Mouse (Mus musculus) 3T3-L1 (cell line): ENCODE data around the gene Dct.

Source experiments
- DNase-seq: peaks from one replicate; pipeline ENCODE4 v3.0.0-alpha.2; 2015; ENCODE audit warnings: low read depth, low spot score

Gene Dct

DNA sequence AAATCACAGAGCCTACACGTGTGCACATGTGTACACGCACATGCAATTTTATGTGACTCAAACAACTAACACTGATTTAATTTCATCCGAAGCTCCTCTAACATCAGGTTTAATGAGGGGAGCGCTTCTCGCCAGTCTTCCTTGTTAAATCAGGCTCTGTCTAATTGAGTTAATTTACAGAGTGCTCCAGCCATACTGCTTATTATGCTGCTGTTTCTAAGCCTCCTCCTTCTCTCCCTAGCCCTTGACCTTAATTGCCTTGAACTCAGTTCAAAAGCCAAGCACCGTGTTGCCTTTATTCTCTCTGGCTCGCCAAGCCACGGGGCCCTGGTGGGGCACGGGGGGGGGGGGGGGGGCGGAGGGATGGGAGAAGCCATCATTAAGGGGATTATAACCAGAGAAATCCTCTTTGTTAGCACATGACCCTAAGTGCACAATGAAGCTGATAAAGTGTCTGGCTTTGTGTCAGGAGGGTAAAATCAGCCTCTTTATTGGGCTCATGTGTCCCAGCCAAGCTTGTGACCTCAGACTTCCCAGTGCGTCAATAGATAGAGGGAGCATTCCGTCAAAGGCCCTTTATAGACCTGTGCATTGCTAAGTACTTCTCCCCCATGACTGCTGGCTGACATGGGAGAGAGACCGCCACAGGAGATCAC is at the start of gene Dct:
TSS of gene Dct (minus strand) at position 270 of the 656 bp plus-strand sequence.
- DNase-seq: no peak

DNA sequence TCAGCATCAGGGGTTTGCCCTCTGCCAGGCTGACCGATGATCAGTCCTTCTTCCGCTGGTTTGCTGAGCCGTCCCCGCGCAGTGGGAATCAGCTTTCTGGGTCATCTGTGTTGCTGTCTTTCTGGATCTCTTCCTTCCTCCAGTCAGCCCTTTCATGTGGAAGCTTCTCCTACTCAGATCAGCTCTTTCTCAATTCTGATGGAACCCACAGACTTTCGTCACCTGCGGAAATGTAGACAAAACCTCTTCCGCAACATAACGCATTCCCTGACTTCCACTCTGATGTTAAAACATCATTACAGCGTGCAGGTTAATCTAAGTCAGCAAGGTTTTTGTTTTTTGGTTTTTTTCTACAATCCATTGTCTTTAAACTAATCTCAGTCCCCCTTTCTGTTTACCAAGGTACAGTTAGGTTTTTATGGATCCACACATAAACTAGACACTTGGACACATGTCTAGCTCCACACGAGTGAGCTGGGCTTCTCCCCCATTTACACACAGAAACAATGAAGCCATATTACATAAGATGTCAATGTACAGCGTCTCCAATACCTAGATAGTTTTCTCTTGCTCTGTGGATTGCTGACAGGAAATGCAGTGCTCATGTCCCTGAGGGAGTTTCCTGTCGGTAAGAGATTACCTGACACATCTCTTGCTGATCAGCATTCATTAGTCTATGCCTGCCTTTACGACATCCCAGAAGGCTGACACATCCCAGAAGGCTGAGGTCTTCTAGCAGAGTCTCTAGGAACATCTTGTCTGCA is 49.4 kb upstream of the Dct start:
- DNase-seq: no peak

DNA sequence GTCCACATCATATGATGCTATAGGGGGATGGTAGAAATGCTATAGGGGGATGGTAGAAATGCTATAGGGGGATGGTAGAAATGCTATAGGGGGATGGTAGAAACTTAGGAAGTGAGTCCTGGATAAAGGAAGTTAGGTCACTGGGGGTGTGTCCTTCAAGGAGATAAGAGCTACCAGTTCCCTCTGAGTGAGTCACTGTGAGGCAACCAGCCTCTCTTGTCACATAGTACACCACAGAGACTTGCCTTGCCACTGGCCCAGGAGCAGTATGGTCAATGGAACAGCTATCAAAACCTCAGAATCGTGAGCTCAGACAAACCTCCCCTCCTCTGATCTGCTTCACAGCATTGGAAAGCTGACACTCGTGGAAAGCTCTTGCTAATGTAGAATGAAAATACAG is 46.2 kb upstream of the Dct start:
- DNase-seq: peak; percentile 37

DNA sequence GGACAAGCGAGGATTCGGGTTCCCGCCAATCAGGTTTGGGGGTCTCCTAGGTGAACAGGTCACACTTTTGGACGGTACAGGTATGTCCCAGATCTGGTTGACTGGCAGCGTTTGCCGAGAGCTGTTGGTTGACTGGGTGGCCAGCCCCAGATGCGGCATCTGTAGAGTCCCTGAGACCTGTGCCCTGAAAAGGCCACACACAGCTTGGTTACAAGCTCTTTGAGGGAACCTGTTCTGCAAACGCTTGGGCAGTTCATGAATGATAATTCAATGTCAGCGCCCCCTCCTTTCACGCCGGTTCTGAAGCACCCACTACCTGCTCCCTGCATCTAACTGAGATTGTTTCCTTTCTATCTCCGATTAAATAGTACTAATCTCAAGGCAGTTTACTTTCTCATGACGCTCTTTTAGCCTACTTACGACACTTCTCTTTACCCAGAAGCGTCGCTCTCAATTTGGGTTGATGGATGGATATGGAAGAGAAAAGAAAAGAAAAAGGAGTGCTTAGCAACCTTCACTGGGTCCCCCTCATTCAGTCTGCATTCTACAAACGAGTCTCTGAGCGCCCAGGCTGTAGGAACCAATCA is 37.9 kb upstream of the Dct start:
- DNase-seq: no peak

DNA sequence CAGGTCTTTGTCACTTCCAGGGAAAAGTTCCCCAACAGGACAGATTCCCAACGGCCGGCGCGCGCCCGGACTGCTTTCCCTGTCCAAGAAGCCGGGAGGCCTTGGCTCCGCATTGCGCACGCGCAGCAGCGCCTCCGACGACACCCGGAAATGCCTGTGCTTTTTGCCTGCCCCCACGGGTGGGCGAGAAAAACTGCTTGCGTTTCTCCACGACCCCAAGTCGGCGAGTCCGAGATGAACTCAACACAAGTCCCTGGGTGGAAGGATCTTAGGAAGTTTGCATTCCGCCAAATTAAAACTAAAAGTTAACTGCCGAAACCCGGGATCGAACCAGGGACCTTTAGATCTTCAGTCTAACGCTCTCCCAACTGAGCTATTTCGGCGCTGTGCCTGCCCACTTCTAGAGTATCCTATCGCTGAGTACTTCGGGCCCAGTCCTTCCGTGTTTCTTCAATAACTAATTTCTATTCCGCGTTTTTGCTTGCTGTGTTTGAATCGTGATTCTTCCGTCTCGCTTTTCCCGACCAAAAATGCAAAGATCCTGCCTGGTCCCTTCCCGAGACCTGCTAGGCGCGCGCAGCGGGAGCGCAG is 37.3 kb upstream of the Dct start:
- DNase-seq: peak; percentile 87

DNA sequence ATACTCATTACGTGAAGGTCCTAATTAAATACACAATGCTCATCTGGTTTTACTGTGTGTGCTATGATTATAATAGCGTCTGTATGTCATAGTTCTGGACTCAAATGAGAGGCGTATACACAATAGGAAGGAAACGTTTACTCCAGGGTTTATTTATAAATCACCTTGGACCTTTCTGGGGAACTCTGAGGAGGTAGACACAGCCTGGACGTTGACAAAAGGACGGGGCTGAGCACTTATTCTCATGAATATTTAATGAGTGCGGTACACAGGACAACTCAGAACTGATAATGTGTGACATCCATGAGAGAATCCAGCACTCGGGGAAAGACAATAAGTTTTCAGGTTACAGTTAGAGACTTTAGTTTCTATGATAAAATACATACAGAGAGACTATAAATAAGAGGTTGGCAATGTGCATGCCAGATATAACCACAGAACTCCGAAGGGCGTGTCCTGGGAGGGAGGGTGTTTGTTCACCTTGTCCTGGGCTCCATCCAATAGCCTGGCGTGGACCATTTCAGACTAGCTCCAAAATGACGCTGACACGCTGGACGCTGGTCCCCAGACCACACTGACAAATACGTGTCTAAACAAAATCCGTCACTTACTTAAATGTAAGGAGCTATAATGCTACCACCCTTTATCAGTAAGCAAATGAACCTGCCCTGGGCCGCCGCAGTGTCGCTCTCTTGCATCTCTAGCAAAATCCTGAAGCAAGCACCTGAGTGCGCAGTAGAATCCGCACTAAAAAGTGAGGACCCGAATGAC is 36.6 kb upstream of the Dct start:
- peak; percentile 60 for DNase-seq

DNA sequence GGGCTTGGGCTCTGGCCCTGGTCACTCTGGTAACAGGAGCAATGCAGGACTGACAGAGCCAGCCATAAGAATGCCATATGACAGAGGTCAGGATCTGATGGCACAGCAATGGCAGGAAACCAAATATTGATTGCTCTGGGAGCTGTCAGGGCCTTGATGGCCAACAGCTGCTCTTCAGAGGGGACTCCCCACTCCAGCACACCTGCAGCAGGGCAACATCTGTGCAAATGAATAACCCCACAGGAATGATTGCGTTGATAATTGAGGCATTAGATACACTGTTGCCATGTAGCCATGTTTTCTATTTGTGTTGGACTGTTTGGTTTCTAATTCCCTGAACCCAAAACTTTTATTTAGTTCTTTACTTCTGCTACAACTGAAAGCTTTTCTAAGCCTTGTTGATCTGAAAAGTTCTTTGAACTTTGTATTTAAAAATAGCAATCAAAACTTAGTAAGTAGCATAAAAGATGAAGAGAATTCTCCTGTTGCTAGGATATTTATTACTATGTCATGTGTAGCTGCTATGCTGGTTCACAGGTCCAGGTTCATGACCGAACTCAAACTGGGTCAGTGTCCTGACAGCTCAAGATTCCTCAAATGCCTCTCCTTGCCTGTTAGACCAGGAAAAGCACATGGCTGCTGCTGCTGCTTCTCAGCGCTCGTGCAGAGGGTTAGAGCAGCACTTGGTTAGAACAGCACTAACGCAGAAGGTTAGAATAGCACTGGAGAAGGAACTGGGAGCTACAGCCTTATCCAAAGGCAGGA is 34.4 kb upstream of the Dct start:
- no peak for DNase-seq

DNA sequence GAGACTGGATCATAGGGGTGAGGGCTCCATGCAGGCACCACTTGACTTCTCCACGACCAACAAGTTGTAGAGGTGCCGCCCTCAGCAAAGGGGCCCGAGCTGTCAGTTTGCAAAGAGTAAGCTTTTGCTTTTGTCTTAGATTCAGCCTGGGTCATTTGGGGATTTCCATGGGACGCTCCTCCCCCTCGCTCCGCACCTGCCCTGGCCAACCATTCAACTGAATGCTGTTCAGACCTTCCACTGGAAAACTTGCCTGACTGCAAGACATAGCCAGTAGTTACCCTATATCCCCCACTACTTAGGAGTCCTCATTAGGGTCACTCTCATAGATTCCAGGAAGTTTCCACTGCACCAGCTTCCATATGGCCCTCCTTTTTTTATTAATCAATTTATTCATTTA is 31.8 kb upstream of the Dct start:
- no peak for DNase-seq

DNA sequence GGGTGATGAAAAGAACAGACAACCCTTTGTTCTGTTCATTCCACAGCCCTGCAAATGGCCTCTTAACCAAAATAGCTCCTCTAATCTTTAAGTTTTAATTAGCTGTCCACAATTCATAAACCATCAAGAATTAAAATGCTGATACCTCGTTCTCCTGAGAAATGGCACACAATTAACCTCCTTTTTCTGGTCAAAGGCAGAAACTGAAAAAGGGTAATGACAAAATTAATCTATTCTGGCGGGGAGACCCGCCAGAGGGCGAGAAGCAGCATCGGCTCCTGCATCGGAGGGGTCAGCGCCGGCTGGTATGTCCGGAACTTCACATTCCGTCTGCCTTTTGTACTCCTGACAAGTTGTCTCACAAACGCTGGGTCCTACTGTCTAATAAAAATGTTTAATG is 28.6 kb upstream of the Dct start:
- no peak for DNase-seq

DNA sequence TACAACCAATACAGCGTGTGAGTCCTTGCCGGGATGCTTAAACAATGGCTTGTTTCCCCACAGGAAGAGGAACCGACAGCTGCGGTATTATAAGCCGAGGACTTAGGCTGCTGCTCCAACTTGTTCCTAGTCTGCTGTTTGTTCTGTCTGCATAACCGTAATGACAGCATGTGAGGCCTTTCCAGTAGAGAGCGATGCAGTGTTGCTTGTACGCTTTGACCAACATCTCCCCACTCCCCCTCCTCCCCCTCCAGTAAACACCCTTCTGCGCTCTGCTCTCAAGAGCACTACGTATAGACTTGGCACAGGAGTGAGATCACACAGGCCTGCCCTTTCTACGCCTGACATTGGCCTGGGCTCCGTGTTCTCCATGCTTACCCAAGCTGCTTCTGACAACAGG is 18.1 kb upstream of the Dct start:
- DNase-seq: no peak

DNA sequence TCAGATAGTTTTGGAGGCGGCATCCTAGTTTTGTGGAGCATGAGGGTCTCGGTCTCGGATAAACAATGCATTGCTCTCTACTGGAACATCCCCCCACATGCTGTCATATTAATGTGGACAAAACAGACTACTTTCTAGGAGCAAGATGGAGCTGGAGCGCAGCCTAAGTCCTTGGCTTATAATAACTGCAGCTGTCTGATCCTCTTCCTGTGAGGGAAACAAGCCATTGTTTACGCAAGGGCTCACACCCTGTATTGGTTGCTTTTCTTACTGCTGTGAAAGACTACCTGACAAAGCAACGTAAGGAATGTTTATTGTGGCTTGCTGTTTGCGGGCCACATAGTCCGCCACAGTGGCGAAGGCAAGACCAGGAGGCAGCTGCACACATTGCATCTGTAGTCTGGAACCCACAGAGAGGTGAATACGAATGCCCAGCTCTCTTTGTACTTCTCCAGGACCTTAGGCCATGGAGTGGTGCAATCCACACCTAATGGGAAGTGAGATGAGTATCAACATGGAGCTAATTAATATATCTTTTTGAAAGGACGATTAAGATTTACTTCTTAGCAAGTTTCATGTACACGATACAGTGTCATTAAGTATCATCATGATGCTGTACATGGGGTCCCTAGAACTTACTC is 17.5 kb upstream of the Dct start:
- no peak for DNase-seq

DNA sequence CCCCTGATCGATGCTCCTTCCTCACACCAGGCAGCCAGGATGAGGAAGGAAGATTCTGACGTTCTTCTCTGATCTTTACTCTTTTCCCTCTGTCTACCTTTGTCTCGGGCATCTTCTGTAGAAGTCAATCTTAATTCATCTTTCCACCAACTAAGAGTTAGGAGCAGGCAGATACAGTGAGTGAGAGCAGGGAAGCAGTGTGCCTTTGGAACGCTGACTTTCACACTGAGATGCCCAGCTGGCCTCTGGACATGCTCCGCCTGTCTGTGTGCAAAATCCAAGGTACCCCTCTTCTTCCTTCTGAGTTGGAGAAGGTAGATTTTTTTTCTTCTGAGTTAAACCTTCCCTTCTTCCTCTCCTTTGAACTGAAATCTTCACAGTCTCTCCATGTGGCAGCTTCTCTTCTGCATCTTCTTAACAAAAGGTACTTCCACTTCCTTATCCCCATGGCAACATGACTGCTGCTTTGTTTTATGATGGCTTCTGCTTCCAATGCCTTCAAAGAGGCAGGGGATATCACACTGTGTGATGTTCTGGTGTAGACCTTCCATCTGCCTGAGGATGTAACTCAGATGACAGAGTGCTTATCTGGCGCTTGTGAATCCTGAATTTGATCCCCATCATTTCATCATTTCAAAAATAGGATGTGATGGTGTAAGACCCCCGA is 9.9 kb upstream of the Dct start:
- DNase-seq: no peak

DNA sequence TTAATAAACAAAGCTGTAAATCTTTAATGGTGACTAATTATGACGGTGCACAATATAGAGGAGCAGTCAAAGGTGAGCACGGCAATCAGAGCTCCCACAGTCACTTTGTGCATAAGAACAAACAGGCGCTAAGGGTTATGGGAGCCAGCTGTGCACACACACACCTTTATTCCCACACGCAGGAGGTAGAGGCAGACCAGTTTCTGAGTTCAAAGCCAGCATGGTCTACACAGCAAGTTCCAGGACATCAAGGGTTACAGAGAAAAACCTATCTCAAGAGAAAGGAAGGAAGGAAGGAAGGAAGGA is 6.5 kb upstream of the Dct start:
- DNase-seq: no peak

DNA sequence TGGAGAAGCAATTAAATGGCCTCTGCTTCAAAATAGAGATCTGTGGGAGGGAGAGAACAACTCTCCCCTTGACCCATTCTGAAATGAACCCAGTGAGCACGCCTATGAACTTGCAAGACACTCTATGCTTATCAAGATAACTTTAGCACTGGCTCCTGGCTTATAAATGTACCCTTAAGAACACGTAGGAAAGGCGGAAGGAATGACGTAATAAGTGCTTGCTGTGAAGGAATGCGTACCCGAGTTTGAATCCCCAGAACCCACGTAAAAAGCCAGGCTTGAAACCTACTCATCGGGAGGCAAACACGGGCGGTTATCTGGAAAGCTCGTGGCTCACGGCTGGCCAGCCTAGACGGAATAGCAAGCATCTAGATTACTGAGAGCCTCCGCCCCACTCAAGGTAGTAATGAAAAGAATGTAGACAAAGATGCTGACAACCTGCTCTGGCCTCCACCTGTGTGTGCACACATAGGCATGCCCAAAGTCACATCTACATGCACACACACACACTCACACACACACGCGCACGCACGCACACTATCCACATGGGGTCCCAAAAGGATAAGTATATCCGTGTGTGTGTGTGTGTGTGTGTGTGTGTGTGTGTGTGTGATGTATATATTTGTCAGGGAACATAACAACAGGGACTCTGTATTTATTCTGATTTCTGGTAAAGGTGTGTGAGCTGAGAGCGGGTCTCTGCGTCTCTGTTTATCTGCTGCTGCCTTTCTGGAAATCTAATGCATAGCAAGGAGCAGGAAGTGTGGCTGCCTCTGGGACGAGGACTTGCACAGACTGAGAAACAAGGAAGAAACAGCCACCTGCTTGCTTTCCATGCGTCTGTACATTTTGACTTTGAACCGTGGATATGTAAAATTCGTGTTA is 5.9 kb upstream of the Dct start:
- no peak for DNase-seq

DNA sequence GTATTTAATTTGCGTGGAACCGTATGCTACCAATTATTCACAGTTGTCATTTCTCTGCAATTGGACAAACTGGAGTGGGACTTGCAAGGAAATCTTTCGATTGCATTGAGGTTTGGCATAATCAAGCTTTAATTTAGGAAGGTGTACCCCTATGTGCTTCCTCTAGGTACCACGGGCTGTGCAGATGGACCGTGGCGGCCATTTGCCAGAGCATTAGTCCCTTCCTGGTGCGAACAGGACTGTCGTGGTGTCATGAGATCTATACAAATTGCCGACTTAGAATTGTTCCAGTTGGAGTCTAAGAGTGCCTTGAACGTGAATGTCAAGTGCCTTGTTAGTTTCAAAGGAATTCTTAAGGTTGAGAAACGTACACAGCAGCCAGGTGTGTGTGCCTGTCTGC is 726 bp upstream of the Dct start:
- DNase-seq: no peak

DNA sequence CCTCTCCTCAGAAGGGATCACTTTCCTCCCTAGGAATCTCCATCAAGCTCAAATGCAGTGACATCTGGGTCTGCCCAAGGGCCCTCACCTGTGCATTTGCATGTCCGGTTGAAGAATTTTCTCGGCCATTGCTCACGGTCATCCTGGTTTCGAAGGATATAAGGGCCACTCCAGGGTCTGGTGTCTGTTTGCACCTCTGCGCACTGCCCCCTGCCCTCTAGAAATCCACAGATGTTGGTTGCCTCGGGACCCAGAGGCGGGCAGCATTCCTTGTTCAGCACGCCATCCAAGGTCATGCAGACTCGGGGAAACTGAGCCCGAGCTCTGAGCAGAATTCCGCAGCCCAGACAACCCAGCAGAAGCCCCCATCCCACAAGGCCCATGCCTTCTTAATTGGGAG is 648 bp downstream of the Dct start:
- no peak for DNase-seq

DNA sequence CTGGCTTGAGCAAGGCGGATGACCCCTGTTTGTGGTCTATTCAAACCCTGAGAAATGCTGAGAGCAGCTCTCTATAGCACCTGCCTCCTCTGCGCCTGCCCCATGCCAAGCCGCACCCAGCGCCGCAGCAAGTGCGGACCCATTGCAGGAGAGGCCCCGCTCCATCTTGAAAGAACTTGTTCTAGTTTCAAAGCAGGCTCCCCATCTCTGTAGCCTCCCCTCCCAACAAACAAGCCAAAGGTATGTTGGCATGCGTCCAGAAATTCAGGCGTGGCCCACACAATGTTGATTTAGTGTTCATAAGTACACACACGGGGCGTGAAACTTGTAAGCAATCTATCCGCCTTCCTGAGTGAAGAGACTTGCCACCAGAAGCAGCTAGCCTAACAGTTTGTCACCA is 1.1 kb downstream of the Dct start:
- DNase-seq: no peak

DNA sequence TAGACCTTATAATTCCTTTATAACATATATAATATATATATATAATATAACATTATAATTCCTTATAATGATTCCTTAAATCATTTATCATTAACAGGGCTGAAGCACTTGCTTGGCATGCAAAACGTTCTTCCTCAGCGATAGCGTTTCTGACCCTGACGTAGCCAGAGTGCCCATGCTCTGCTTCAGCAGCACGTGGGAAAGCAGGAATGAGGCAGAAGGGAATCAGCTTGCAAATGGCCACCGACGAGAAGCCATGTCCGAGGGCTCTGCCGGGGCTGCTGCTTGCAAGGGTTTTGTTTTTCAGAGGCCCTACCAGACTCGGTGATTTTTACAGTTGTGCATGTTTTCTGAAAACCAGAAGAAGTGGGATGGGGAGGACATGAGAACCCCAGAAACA is 1.6 kb downstream of the Dct start:
- no peak for DNase-seq

DNA sequence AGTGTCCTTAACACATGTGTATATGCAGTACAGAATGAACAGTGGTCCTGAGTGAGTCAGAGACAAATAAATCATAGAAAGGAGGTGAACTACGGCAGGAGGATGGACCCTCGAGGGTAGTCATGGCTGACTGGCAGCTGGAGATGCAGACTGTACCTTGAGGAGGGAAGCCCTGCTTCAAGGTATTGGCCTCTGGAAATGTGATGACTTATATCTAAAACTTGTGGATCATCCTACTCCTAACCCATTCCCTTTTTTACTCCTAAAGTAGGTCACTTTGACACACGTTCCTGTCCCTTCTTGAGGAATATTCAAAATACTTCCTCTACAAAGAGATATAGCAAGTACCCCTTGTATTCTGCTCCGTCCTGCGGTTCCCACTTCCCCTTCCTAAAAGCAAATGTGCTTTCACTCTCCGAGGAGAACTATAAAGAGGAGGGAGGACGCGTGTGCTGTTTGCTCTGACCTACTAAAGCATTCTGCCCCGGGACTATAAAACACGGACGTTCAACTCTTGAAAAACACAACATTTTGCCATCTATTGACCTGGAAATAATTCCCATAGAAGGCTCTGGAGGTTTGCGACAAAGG is 2.3 kb downstream of the Dct start:
- no peak for DNase-seq
